Mouse (Mus musculus): Measurements from ENCODE around the gene Map3k14.

DNA sequence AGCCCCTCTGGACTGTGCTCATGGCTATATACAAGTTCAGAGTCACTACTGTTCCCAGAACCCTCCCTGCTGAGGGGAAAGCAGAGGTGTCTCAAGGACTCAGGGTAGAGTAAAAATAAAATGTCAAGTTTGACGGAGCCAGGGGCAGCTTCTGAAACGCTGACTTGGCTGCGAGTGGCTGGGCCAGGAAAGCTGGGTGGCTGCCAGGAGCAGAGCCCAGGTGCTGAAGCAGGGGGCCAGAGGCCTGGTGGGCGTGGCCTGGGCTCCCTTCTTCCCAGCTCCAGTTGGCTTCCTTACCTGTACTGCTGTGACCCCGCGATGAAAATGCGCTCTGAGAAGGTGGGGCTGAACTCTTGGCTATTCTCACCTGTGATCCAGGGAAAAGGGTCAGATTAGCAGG, 26.5 kb downstream of the Map3k14 start:
- TF ChIP-seq TAL1 (IDR thresholded peaks at IDR 0.05; ENCODE audit: low read length) (no peak), GATA1 (IDR thresholded peaks at IDR 0.05; ENCODE audit: low read length) (no peak)
